Mouse (Mus musculus) forebrain, embryonic 16.5 days (tissue): ENCODE results near the gene Pbdc1. TPM values are rescaled to one million over a fixed set of nuclear protein-coding genes. Genes with fewer than 3 reads are reported as not detected.
A peak's percentile ranks its signal among the peaks of the same experiment; 100 is the strongest.
"Not testable (repeated sequence)": the region's sequence is repeated elsewhere in the genome, so short reads cannot be mapped to it uniquely, and the experiment has no call there.

Experiments used
- ATAC-seq: fragments of 200-750 bp; cut with Nextera tagmentation; 2 replicates; pipeline ENCODE4 v1.8.0; 2017; ENCODE audit warnings: mild to moderate bottlenecking, moderate library complexity
- H3K27ac ChIP-seq: fragments of 300-500 bp; sonication (generic); 2 replicates; pipeline ENCODE4 v1.5.1; 2014; ENCODE audit warnings: low read length, control low read depth
- H3K27me3 ChIP-seq: fragments of 300-500 bp; sonication (generic); replicated peaks from 2 replicates; pipeline ENCODE4 v1.6.1; 2014; ENCODE audit warnings: low read length; ENCODE audit not compliant: control insufficient read depth, insufficient read depth
- H3K36me3 ChIP-seq: fragments of 300-500 bp; sonication (generic); 2 replicates; pipeline ENCODE4 v1.6.1; 2014; ENCODE audit not compliant: control insufficient read depth, insufficient read depth
- H3K4me1 ChIP-seq: fragments of 300-500 bp; sonication (generic); replicated peaks from 2 replicates; pipeline ENCODE4 v1.6.1; 2014; ENCODE audit warnings: low read length; ENCODE audit not compliant: control insufficient read depth, insufficient read depth
- H3K4me2 ChIP-seq: fragments of 300-500 bp; sonication (generic); 2 replicates; pipeline ENCODE4 v1.6.1; 2014; ENCODE audit warnings: mild to moderate bottlenecking, low read length, control low read depth
- H3K4me3 ChIP-seq: fragments of 300-500 bp; sonication (generic); replicated peaks from 2 replicates; pipeline ENCODE4 v1.5.1; 2014; ENCODE audit warnings: mild to moderate bottlenecking, low read length, control low read depth
- H3K9ac ChIP-seq: fragments of 300-500 bp; sonication (generic); replicated peaks from 2 replicates; pipeline ENCODE4 v1.6.1; 2014; ENCODE audit warnings: low read depth, low read length, control low read depth
- H3K9me3 ChIP-seq: fragments of 300-500 bp; sonication (generic); 2 replicates; pipeline ENCODE4 v1.6.1; 2016; ENCODE audit warnings: low read length; ENCODE audit not compliant: control insufficient read depth
- WGBS: fragments of 180-500 bp; shearing (Covaris S2); extraction: QIAGEN DNeasy Blood & Tissue Kit; methylation state at CpG from one replicate; pipeline ENCODE4 v1.1.7; 2014; 5-methylcytosine and 5-hydroxymethylcytosine counted together
- polyA plus RNA-seq: library from polyadenylated mRNA; unstranded; fragments of >200 nt; fragmentation: Nextera tagmentation; extraction: Ambion mirVana; gene quantifications from 2 replicates; pipeline ENCODE4 v1.2.1, GENCODE M21; 2015

Pbdc1 gene
- 34.8 and 35.6 TPM in 2 replicates for polyA plus RNA-seq

- Histone ChIP-seq H3K4me1 (peaks cover 5% of the 10 kb centered on the region), H3K9me3 (no peaks in the 10 kb centered on the region), H3K27ac (no peak within 1 kb of the TSS), H3K36me3 (peaks cover 2% of the 10 kb centered on the region; the same call in 1 of the 2 replicates), H3K9ac (peak within 1 kb of the TSS; percentile 51), H3K27me3 (no peaks in the 10 kb centered on the region), H3K4me3 (peak within 1 kb of the TSS; percentile 58), H3K4me2 (peak within 1 kb of the TSS; percentile 79)
- WGBS, result 3% methylated on average over 35 of the region's 35 CpGs
- peak; percentile 99 for ATAC-seq
Measured at GRCm38 (mm10) chrX:105079615-105080092, at the start of gene Pbdc1. TSS of gene Pbdc1 (plus strand) at chrX:105079756.

DNA sequence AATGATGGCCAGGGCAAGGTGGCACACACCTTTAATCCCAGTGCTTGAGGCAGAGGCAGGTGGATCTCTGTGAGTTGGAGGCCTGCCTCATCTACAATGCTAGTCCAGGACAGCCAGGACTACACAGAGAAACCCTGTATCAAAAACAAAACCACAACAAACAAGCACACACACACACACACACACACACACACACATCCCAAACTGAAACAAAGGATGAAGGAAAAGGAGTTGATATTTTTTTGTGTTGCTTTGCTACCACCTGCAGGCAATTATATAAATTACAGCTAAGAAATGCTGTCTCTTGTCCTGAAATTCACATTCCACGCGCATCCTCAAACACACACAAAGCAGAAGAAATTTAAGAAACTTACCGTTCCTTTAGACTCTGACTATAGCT is 41.9 kb upstream of the Pbdc1 start:
- Histone ChIP-seq H3K4me3 (no peak overlapping the region), H3K36me3 (no peaks in the 10 kb centered on the region), H3K27me3 (no peaks in the 10 kb centered on the region), H3K4me1 (no peaks in the 10 kb centered on the region), H3K27ac (no peak overlapping the region), H3K9me3 (no peaks in the 10 kb centered on the region), H3K9ac (no peak overlapping the region), H3K4me2 (no peak overlapping the region)
- no peak for ATAC-seq
- 59% methylated on average over 3 of the region's 3 CpGs for WGBS

DNA sequence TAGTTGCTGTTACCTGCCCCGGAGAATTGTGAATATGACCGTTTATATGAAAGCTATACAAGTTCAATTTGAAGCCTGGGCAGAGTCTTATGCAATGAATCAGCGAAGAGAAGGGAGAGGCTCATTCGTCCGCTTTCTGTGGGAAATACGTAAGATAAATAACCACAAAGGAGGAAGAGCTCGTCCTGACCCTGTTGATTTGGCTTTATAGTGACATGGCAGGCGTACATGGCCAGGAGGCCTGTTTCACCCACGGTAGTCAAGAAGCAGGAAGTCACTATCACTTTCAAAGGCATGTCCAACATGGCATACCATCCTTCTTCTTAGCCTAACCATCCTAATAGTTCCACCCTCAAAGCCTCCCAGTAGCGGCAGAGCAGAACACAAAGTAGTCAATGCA is 15.3 kb upstream of the Pbdc1 start:
- Histone ChIP-seq H3K27me3 (no peaks in the 10 kb centered on the region), H3K27ac (no peak overlapping the region), H3K9me3 (no peaks in the 10 kb centered on the region), H3K36me3 (peaks cover 25% of the 10 kb centered on the region; the same call in 1 of the 2 replicates), H3K9ac (no peak overlapping the region), H3K4me1 (peaks cover 6% of the 10 kb centered on the region), H3K4me3 (no peak overlapping the region), H3K4me2 (no peak overlapping the region)
- 97% methylated on average over 10 of the region's 10 CpGs for WGBS
- ATAC-seq, result no peak

DNA sequence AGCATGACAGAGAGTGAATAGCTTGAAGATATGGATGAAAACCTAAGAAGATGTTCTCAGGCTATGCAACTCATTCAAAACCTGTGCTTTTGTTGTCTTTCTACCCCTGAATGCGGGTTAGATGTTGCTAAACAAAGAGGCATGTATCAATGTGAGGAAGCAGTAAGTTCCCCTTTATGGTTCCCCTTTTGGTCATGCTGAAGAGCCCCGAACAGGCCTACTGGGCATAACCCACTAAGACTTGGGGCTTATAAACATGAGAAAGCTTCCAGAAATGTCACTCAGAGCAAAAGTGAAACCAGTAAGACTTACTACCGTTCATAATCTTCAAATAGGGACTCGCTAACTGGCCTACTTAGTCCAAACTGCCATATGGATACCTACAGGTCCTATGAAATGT is 14.8 kb upstream of the Pbdc1 start:
- H3K4me2 ChIP-seq, result no peak overlapping the region
- no peak overlapping the region for H3K4me3 ChIP-seq
- ATAC-seq, result no peak
- H3K27ac ChIP-seq, result no peak overlapping the region
- peaks cover 6% of the 10 kb centered on the region for H3K4me1 ChIP-seq
- no peaks in the 10 kb centered on the region for H3K9me3 ChIP-seq
- peaks cover 25% of the 10 kb centered on the region; the same call in 1 of the 2 replicates for H3K36me3 ChIP-seq
- no peaks in the 10 kb centered on the region for H3K27me3 ChIP-seq
- WGBS, result 96% methylated on average over 4 of the region's 4 CpGs
- no peak overlapping the region for H3K9ac ChIP-seq

DNA sequence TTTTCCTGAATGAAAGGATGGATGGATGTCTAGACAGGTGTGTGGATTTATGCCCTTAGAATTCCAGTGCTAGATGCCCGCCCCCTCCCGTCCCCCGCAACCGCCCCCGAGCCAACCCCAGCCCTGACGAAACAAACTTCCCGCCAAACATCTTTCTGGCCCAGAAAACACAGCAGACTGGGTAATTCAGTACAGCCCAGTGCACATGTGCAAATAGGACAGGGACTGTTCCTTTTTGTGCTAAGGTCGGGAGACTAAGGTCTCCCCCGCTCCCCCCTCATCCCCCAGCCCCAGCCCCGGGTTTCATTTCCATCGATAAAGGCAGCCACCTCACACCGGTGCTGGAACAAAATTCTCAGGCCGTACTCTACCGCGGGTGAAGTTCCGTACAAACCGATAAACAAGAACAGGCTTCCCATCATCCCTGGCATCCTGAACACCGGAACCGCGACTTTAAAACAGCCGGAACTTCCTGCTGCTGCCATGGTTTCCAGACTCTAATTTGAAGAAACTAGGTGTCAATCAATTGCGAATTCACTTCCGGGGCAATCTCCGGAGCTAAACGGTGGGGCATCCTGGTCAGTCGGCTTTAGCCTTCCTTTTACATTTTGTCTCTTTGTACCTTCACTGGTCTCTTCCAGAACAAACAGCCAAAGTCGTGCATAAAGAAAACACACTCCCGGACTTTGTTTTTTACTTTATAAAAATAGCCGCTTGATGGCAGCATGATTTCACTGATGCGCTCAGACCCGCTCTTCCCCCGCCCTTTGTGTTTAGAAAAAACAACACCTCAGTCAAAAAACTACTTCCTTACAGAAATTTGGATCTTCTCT is 9.7 kb upstream of the Pbdc1 start:
- H3K9ac ChIP-seq, result peak overlapping the region; percentile 55
- H3K27ac ChIP-seq, result peak overlapping the region; percentile 82
- ATAC-seq, result peak; percentile 95
- WGBS, result 2% methylated on average over 32 of the region's 32 CpGs
- no peaks in the 10 kb centered on the region for H3K27me3 ChIP-seq
- peaks cover 8% of the 10 kb centered on the region for H3K4me1 ChIP-seq
- peak overlapping the region; percentile 58 for H3K4me2 ChIP-seq
- peak overlapping the region; percentile 58 for H3K4me3 ChIP-seq
- peaks cover 14% of the 10 kb centered on the region; the same call in 1 of the 2 replicates for H3K36me3 ChIP-seq
- H3K9me3 ChIP-seq, result no peaks in the 10 kb centered on the region

GRCm38 (mm10) chrX:105079151-105079550 is 405 bp upstream of the Pbdc1 start:
- H3K9ac ChIP-seq, result peak overlapping the region; percentile 51
- peaks cover 5% of the 10 kb centered on the region for H3K4me1 ChIP-seq
- peak overlapping the region; percentile 58 for H3K4me3 ChIP-seq
- peak; percentile 57 for ATAC-seq
- H3K9me3 ChIP-seq, result no peaks in the 10 kb centered on the region
- no peak overlapping the region for H3K27ac ChIP-seq
- no peaks in the 10 kb centered on the region for H3K27me3 ChIP-seq
- H3K36me3 ChIP-seq, result peaks cover under 1% of the 10 kb centered on the region; the same call in 1 of the 2 replicates
- peak overlapping the region; percentile 79 for H3K4me2 ChIP-seq
- 2% methylated on average over 12 of the region's 12 CpGs for WGBS

DNA sequence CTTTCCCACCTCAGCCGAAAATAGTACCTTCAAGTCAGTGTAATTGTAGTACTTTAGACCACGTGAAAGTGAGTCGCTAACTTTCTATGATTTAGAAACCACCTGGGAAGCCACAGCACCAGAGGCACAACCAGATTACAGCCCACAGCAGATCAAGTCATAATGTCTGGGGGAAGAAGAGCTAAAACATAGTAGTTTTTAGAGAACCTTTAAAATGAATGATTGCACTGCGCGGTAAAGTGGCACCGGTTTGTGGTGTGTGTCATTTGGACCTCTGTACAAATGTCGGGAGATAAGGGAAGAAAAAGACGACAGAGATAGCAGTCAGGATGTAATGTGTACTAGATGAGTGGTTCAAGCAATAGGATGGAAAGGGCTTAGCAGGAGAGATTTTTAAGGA is 540 bp downstream of the Pbdc1 start:
- Histone ChIP-seq H3K4me2 (peak overlapping the region; percentile 79), H3K4me1 (peaks cover 5% of the 10 kb centered on the region), H3K36me3 (peaks cover 2% of the 10 kb centered on the region; the same call in 1 of the 2 replicates), H3K27ac (no peak overlapping the region), H3K9ac (peak overlapping the region; percentile 16; the same call in 1 of the 2 replicates), H3K4me3 (peak overlapping the region; percentile 58), H3K27me3 (no peaks in the 10 kb centered on the region), H3K9me3 (no peaks in the 10 kb centered on the region)
- ATAC-seq, result no peak
- 11% methylated on average over 8 of the region's 8 CpGs for WGBS

DNA sequence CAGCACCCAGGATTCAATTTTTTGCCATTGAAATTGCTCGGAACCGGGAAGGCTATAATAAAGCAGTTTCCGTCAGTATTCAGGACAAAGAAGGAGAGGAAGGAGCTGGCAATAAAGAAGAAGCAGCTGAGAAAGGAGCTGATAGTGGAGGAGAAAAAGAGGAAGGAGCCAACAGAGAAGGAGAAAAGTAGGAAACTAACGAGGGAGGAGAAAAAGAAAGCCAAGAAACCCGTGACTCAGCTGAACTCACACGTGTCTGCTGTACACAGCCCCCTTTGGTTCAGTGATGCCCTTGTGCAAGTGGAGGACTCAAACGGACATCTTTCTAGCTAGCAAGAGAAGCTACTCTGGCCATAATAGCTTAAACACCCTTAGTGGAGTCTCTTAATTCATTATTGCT is 3.5 kb downstream of the Pbdc1 start:
- H3K4me2 ChIP-seq, H3K9me3 ChIP-seq, H3K36me3 ChIP-seq, H3K9ac ChIP-seq, H3K4me3 ChIP-seq, H3K4me1 ChIP-seq, ATAC-seq, H3K27ac ChIP-seq, H3K27me3 ChIP-seq: not testable (repeated sequence)
- WGBS, result 84% methylated on average over 7 of the region's 7 CpGs

DNA sequence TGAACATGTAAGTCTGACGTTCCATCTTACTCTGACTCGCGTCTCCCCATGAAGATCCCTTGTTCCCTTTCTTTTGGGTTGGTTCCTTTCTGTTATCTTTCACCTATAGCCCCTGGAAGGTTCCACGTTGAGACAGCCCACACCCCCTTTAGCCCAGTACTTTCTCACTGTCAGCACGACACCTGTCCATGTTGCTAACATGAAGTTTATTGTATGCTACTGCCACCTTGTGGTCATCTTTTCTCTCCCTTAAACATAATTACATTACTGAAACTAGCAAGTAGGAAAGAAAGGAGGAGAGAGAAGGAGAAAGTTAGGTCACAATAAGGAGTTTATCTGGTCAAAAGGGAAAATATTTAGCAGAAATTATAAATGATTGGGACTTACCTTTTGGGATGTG is 24.6 kb downstream of the Pbdc1 start:
- H3K27me3 ChIP-seq, result no peaks in the 10 kb centered on the region
- no peak overlapping the region for H3K4me3 ChIP-seq
- H3K9me3 ChIP-seq, result no peaks in the 10 kb centered on the region
- ATAC-seq, result peak; percentile 49; the same call in 1 of the 2 replicates
- no peaks in the 10 kb centered on the region for H3K4me1 ChIP-seq
- no peak overlapping the region for H3K9ac ChIP-seq
- no peak overlapping the region for H3K4me2 ChIP-seq
- no peak overlapping the region for H3K27ac ChIP-seq
- no peaks in the 10 kb centered on the region for H3K36me3 ChIP-seq
- WGBS, result 42% methylated on average over 5 of the region's 5 CpGs
